Mouse (Mus musculus): Measurements from ENCODE around the gene Lrmda.

- TF ChIP-seq EP300 (IDR thresholded peaks at IDR 0.05; ENCODE audit: low read depth) = no peak
- TF ChIP-seq CTCF (IDR thresholded peaks at IDR 0.05; ENCODE audit: low read depth) = no peak
Measured at GRCm38 (mm10) chr14:22630361-22630867, 610.9 kb downstream of the Lrmda start.

Data from heart, postnatal 0 days (tissue).